Mouse (Mus musculus): ENCODE results near the gene Nkx2-1. TPM values are rescaled to one million over a fixed set of nuclear protein-coding genes. Genes with fewer than 3 reads are reported as not detected.

Gene Nkx2-1
- total and polyA plus RNA-seq, 2 experiments from 2014 or later: 7.2 to 10.3 TPM

- H3K9ac ChIP-seq: no peak overlapping the region
- ATAC-seq (no peak), DNase-seq (no peak)
- no peaks in the 10 kb centered on the region for H3K36me3 ChIP-seq (ENCODE audit: insufficient read depth)
- no peak overlapping the region for H3K4me2 ChIP-seq (ENCODE audit: low read depth)
- no peak for TF ChIP-seq CTCF (IDR thresholded peaks at IDR 0.05; ENCODE audit: low read depth)
- no peak overlapping the region for H3K4me3 ChIP-seq (ENCODE audit: low read depth, low read length)
- WGBS: 14% methylated on average over 4 of the region's 4 CpGs
- no peak overlapping the region for H3K27ac ChIP-seq (ENCODE audit: low read depth, low read length)
- H3K27me3 ChIP-seq (ENCODE audit: insufficient read depth, low read length): peaks cover 86% of the 10 kb centered on the region
- H3K9me3 ChIP-seq (ENCODE audit: low read length): no peaks in the 10 kb centered on the region
- H3K4me1 ChIP-seq (ENCODE audit: insufficient read depth): no peaks in the 10 kb centered on the region
Measured at GRCm38 (mm10) chr12:56522191-56522590, 14.5 kb downstream of the Nkx2-1 start.

DNA sequence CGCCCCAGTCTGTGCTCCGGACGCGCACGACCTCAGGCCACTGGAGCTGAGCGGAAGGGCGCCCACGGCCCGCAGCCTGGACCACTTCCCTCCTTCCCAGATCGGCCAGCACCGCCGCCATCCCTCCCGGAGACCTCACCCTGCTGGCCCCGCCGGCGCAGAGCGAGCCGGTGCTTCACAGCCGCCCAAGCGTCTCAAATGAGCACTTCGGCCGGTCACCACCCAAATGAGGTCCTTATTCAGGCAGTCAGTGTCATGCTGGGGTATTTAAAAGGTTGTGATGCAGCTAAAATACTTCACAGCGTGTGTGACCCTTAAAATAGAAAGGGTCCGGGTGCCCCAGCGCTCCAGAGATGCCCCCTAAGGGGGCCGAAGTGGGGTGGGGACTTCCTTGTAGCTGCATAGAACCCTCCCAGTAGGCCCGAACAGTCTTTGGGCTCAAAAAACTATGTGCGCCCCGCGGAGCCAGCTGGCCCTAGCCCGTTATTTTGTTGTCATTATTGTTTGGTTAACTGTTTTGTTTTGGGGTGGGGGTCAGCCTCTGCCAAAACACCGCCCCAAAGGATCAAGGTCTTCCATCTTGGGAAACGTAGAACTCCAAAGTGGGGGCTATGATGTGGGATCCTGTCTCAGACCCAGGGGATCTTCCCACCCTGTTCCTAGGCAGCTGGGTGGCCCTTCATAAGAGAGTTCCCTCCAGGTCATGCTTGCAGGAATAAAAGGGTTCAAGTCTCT, 15.4 kb downstream of the Nkx2-1 start:
- no peaks in the 10 kb centered on the region for H3K4me1 ChIP-seq (ENCODE audit: insufficient read depth)
- no peak overlapping the region for H3K4me2 ChIP-seq (ENCODE audit: low read depth)
- no peak for ATAC-seq
- no peak overlapping the region for H3K9ac ChIP-seq
- no peak overlapping the region for H3K27ac ChIP-seq (ENCODE audit: low read depth, low read length)
- peak; percentile 21 for DNase-seq
- H3K36me3 ChIP-seq (ENCODE audit: insufficient read depth): no peaks in the 10 kb centered on the region
- under 1% methylated on average over 33 of the region's 33 CpGs for WGBS
- H3K4me3 ChIP-seq (ENCODE audit: low read depth, low read length): no peak overlapping the region
- no peaks in the 10 kb centered on the region for H3K9me3 ChIP-seq (ENCODE audit: low read length)
- peaks cover 83% of the 10 kb centered on the region for H3K27me3 ChIP-seq (ENCODE audit: insufficient read depth, low read length)
- TF ChIP-seq CTCF (IDR thresholded peaks at IDR 0.05; ENCODE audit: low read depth): no peak

DNA sequence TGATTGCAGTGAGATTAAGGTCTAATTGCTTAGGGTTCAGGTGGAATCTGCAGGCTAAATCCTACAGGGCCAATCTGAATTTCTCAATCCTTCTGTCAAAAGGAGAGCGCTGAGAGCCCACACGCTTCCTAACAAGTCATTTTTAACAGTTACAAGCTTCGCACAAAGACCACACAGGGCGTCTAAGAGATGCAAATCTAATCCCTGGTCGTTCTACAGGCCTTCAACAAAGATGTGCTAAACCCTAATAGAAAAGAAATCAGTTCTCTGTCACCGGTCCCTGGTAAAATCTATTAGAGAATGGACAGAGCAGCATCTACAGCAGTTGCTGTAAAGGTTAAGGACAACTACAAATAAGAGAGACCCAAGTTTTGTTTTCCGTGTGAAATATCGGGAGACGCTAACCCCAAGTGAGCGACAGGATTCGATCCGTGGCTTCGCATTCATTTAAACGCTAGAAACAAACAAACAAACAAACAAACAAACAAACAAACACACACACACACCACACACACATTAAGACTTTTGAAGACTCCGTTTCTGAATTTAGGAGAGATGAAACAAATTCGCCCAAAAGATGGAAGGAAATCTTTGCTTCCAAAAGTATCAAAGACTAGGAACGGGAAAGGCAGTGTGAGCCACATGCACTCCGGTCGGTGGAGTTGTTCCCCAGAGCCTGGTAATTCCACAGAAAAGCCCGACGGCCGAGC, 16.2 kb downstream of the Nkx2-1 start:
- TF ChIP-seq CTCF (IDR thresholded peaks at IDR 0.05; ENCODE audit: low read depth): no peak
- no peak overlapping the region for H3K4me3 ChIP-seq (ENCODE audit: low read depth, low read length)
- ATAC-seq (no peak), DNase-seq (peak; percentile 64)
- H3K4me2 ChIP-seq (ENCODE audit: low read depth): no peak overlapping the region
- H3K27ac ChIP-seq (ENCODE audit: low read depth, low read length): no peak overlapping the region
- WGBS: 2% methylated on average over 22 of the region's 22 CpGs
- peaks cover 79% of the 10 kb centered on the region for H3K27me3 ChIP-seq (ENCODE audit: insufficient read depth, low read length)
- H3K9ac ChIP-seq: no peak overlapping the region
- H3K4me1 ChIP-seq (ENCODE audit: insufficient read depth): no peaks in the 10 kb centered on the region
- no peaks in the 10 kb centered on the region for H3K36me3 ChIP-seq (ENCODE audit: insufficient read depth)
- no peaks in the 10 kb centered on the region for H3K9me3 ChIP-seq (ENCODE audit: low read length)

DNA sequence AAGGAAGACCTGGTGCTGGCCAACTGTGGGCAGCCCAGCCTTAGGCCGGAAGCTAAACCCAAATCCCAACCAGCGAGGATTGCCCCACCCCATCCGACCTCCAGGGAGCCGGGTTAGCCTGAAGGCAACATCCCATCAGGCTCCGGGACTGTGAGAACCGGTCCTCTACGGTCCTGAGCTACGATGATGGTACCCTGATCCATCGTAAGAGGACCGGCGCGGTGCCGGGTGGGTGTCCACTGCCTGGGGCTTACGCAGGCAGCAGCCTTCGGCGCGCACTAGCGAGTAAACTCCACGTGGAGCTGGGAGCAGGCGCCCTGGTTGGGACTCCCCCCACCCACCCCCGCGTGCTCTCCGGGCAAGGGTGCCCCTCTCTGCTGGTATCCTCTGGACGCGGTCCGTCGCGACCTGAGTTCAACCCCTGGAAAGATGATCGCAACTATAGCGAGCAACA, 16.9 kb downstream of the Nkx2-1 start:
- TF ChIP-seq CTCF (IDR thresholded peaks at IDR 0.05; ENCODE audit: low read depth): no peak
- no peak for DNase-seq

GRCm38 (mm10) chr12:56519071-56519737, 17.5 kb downstream of the Nkx2-1 start:
- DNase-seq: peak; percentile 4
- H3K27ac ChIP-seq (ENCODE audit: low read depth, low read length): no peak overlapping the region
- no peak; the same call in 1 of the 2 replicates for ATAC-seq
- H3K4me1 ChIP-seq (ENCODE audit: insufficient read depth): no peaks in the 10 kb centered on the region
- peaks cover 82% of the 10 kb centered on the region for H3K27me3 ChIP-seq (ENCODE audit: insufficient read depth, low read length)
- H3K4me3 ChIP-seq (ENCODE audit: low read depth, low read length): no peak overlapping the region
- TF ChIP-seq CTCF (IDR thresholded peaks at IDR 0.05; ENCODE audit: low read depth): no peak
- no peaks in the 10 kb centered on the region for H3K36me3 ChIP-seq (ENCODE audit: insufficient read depth)
- H3K9me3 ChIP-seq (ENCODE audit: low read length): no peaks in the 10 kb centered on the region
- 15% methylated on average over 13 of the region's 13 CpGs for WGBS
- no peak overlapping the region for H3K9ac ChIP-seq
- H3K4me2 ChIP-seq (ENCODE audit: low read depth): peak overlapping the region; percentile 1; the same call in 1 of the 2 replicates

More for the DNA sequence above, 16.9 kb downstream of the Nkx2-1 start:
- no peaks in the 10 kb centered on the region for H3K36me3 ChIP-seq (ENCODE audit: insufficient read depth)
- H3K4me3 ChIP-seq (ENCODE audit: low read depth, low read length): no peak overlapping the region
- H3K4me1 ChIP-seq (ENCODE audit: insufficient read depth): no peaks in the 10 kb centered on the region
- under 1% methylated on average over 30 of the region's 30 CpGs for WGBS
- peak overlapping the region; percentile 1; the same call in 1 of the 2 replicates for H3K4me2 ChIP-seq (ENCODE audit: low read depth)
- peak; percentile 47 for ATAC-seq
- H3K9ac ChIP-seq: no peak overlapping the region
- no peaks in the 10 kb centered on the region for H3K9me3 ChIP-seq (ENCODE audit: low read length)
- no peak overlapping the region for H3K27ac ChIP-seq (ENCODE audit: low read depth, low read length)
- H3K27me3 ChIP-seq (ENCODE audit: insufficient read depth, low read length): peaks cover 82% of the 10 kb centered on the region

DNA sequence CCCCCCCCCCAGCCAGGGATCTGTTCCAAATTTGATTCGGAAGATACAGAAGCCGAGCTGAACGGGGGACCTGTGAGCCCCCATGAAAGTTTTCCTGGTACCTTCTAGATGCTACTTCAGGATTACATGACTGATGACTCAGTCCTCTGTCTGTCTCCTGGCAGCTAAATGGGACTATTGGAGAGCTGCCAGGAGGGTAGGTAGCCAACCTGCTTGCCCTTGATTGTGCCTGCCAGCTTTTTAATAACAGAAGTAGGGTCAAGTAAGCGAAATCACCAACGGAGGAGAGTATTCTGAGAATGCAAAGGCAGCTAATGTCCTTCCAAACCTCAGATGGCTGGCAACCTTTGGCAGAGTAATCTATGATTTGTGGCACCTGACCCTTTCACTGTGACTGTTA, 18.5 kb downstream of the Nkx2-1 start:
- no peak for TF ChIP-seq CTCF (IDR thresholded peaks at IDR 0.05; ENCODE audit: low read depth)
- 48% methylated on average over 5 of the region's 5 CpGs for WGBS
- Histone ChIP-seq H3K27ac (ENCODE audit: low read depth, low read length) (no peak overlapping the region), H3K4me2 (ENCODE audit: low read depth) (no peak overlapping the region), H3K27me3 (ENCODE audit: insufficient read depth, low read length) (peaks cover 82% of the 10 kb centered on the region), H3K9me3 (ENCODE audit: low read length) (no peaks in the 10 kb centered on the region), H3K9ac (no peak overlapping the region), H3K4me3 (ENCODE audit: low read depth, low read length) (no peak overlapping the region), H3K36me3 (ENCODE audit: insufficient read depth) (no peaks in the 10 kb centered on the region), H3K4me1 (ENCODE audit: insufficient read depth) (no peaks in the 10 kb centered on the region)
- no peak for DNase-seq
- no peak for ATAC-seq
